Comparison of ENCODE assay signal across 12 mouse cellular contexts in genomic region chr17:49652800-49653199, GRCm38 (mm10). TPM values are rescaled to one million over a fixed set of nuclear protein-coding genes. Genes with fewer than 3 reads are reported as not detected.
"Had no signal": no experiment of that assay in that cellular context is flagged by ENCODE, and none has a peak within 500 bp of the region (broad histone marks: within the 10 kb centered on the region; RNA-seq: fewer than 3 reads in every experiment).

No protein-coding gene starts in this region.

- H3K9me3 ChIP-seq: intestine, embryonic 15.5 days; limb, embryonic 15.5 days; neural tube, embryonic 15.5 days had no signal

- H3K4me3 ChIP-seq: intestine, embryonic 15.5 days; left cerebral cortex, adult 2 months; limb, embryonic 15.5 days; liver, embryonic 12.5 days; midbrain, embryonic 12.5 days; neural tube, embryonic 15.5 days had no signal

- H3K4me1 ChIP-seq: intestine, embryonic 15.5 days; limb, embryonic 15.5 days; liver, embryonic 12.5 days; neural tube, embryonic 15.5 days had no signal

- H3K27ac ChIP-seq: intestine, embryonic 15.5 days; left cerebral cortex, adult 2 months; limb, embryonic 15.5 days; liver, embryonic 12.5 days; midbrain, embryonic 12.5 days; neural tube, embryonic 15.5 days had no signal

- DNase-seq: kidney, adult 18-20 months; kidney, postnatal 10 days; kidney, postnatal 4 days; right cerebral cortex, postnatal 25 days; thymus, postnatal 36 days had no signal

- ATAC-seq: intestine, embryonic 15.5 days; liver, embryonic 12.5 days had no signal

- H3K4me2 ChIP-seq: intestine, embryonic 15.5 days; limb, embryonic 15.5 days; liver, embryonic 12.5 days; midbrain, embryonic 12.5 days; neural tube, embryonic 15.5 days had no signal

- H3K36me3 ChIP-seq: intestine, embryonic 15.5 days; limb, embryonic 15.5 days; liver, embryonic 12.5 days; midbrain, embryonic 12.5 days; neural tube, embryonic 15.5 days had no signal

- H3K27me3 ChIP-seq: intestine, embryonic 15.5 days; limb, embryonic 15.5 days; liver, embryonic 12.5 days; midbrain, embryonic 12.5 days; neural tube, embryonic 15.5 days had no signal

- H3K9ac ChIP-seq: intestine, embryonic 15.5 days; limb, embryonic 15.5 days; liver, embryonic 12.5 days; midbrain, embryonic 12.5 days; neural tube, embryonic 15.5 days had no signal

RNA-seq across cellular contexts. Expression of gene Kif6, which starts 37.9 kb away (rescaled TPM):
- total RNA-seq: megakaryocyte-erythroid progenitor cell, adult 5-6 weeks had no signal
